Mouse (Mus musculus) ovary, adult 18-20 months (tissue): ENCODE results near the gene Fam186b.

ENCODE experiments used
- DNase-seq: peaks from one replicate; pipeline ENCODE4 v3.0.0; 2022; ENCODE audit warnings: low spot score, mixed read lengths

Fam186b gene

DNA sequence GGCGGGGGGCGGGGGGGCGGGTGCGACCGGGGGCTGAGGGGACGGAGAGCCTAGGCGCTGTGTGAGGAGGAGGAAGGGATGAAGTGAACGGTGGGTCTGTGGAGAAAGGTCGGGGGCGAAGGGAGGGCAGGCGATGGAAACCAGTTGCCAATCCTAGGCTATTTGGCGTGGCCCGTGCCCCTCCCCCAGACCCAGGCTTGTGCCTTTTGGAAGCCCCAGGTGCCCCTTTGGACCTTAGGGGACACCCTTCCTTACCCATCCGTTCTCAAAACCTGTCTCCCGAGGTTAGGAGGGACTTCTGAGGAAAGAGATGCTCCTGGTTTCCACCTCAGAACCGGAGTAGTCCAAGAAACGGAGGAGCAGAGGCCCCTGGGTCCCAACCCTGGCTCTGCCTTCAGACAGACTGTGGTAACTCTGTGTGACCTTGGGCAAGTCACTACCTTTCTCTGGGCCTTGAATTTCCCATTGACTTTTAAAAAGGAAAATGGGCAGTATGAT, at the start of gene Fam186b:
Fam186b (minus strand) TSS at position 405 of the 498 bp plus-strand sequence.
- no peak for DNase-seq

DNA sequence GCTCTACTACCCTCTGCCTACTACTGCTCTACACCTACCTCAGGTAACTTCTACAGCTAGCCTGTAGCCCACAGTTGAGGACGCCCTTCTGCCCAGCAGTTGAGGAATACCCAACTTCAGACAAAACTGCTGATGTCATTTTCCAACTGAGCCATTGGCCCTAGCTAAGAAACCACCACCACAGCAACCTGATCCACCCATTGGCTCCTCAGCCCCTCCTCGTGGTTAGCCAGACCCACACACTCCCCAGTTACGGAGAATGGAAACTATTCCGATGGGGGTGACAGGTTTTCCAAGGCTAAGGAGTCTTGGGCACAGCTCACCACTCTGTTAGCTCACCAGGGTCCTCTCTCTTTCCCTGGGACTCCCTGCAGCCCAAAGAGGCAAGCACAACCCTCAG, 49.3 kb upstream of the Fam186b start:
- no peak for DNase-seq

DNA sequence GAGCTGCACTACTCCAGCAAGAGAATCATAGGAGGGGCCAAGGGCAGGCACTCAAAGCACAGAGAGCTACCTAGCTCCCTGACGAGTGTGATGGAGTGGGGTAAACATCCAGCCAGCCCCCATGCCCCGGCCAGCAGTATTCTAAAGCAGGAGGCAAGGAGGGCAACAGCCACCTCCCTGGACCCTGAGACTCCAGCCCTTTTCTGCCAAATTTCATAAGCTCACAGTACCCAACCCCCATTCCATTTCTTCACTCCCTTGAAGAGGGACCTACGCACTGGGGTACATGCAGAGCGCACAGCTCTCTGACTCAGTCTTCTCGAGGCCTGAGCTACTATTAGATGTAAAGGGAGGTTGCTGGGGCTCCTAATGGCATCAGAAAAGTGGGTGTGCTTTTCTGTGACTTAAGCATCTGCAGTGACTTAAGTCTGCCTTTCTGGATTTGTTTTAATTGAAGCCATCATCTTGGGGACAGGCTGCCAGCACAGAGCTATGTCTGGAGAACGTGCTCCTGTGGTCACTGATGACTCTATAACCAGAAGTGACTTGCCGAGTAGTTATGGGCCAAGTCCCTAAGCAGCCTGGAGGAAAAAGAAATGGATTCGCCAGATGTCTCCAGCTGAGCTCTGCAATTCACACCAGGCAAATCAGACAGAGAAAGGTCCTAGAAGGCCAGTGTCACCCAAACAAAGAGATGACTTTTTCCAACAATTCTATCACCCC, 48.6 kb upstream of the Fam186b start:
- DNase-seq, result no peak

DNA sequence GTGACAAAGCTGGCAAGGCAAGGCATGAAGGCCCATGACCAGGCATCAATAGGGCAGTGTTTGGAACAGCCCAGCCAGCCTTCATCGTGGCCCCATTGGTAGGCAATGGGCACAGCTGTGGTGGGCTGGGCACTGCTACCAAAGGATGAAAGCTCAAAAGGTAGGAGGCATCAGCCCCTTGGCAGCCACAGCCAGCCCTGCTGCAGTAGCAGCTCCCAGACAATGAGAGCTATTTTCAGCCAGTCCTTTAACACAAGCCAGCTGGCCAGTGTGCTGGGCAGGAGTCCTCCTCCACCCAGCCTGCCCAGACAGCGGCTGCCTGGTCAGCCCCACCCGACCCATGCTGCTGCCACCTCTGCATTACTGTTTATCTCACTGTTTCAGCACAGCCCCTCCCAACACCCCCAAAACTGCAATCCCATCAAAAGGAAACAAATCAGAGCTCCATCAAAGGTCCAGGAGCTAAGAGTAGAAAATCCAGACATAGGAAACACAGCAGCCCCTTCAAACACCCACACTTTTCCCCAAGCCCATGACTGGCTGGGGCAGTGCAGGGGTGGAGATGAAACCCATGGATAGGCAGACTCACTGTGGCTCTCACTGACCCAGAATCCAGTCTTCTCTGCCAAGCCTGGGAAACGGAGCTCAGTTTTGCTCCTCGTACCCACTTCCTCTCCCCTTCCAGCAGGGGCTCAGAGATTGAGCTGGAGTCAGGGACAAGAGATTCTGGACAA, 47.9 kb upstream of the Fam186b start:
- no peak for DNase-seq

DNA sequence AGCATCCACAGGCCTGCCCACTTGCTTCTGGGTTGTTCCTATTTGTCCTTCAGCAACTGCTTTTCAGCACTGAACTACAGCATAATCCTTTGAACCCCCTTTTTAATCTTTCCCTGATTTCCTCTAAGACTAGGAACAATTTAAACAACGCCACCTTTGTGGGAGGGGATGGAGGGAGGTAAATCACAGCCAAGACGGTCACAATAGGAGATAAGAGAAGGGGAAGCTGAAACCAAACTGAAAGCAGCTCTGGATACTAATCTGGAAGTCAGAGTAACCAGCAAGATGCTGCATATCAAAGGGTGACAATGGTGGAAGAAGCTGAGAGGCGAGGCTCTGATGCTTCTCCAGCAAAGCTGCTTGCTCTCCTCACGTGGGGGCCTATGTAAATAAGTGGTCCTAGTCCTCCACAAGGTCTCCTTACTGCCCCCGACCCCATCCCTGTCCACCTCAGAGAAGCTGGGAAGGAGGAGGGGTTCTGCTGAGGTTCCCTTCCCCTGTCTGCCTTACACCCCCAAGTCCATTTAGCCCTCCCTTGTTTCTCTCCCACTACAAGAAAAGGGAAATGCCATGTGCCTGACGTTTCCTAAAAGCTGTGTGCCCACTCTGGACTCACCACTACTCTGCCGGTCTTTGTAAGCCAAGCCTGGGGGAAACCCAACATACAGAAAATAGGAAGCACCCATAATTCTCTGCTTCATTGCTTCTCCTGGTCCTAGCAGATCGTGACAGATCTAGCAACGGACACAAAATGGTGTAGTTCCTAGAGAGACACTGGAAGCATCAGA, 46.7 kb upstream of the Fam186b start:
- DNase-seq, result no peak

DNA sequence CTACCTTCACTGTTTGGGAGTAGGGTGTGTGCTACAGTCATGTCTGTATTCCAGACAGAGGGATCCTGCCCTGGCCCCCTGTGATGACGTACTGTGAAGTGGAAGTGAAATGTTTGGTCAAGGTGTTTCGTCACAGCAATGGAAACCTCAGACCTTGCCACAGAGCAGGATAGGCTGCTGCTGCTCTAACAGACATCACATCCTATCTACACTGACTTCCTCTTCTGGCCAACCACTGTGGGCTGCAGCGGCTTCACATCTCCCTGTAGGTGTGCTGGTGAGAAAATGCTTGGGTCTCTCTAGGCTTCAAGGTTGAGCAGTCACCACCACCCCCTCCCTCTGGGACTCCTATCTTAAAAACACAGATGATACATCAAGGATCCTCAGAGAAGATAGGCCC, 45.4 kb upstream of the Fam186b start:
- DNase-seq, result no peak

DNA sequence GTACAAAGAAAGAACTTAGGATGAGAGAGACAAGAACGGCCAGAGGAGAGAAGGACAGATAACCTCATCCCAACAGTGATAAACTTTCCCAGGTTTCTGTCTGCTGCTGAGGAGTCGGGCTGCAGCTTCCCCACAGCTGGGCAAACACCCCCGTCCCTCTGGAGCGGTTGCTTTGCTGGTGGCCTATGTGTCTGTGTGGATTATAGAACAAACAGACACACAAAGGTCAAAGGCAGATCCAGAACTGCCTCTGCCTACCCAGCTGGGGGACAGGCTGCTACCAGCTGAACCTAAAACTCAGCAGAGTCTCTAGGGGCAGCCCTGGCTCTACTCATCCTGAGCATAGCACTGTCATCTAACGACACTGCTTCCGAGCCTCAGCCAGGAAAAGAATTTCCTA, 44.0 kb upstream of the Fam186b start:
- no peak for DNase-seq

DNA sequence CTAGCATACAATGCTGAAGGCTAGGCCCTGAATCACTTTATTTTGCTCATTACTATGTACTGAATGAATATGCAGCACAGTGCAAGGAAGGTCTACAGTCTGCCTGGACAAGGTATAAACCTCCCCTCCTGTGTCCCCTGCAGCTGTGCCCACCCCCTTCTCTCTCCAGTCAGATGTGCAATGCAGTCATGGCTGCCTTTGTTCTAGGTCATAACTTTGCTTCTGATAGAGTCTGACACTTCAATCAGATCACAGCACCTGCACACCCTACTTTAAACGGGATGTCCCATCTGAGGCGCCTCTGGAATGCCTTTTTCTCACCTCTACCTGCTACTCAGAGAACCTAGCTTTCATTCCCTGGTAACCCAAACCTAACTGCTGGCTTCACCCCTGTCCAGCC, 43.2 kb upstream of the Fam186b start:
- DNase-seq, result no peak

DNA sequence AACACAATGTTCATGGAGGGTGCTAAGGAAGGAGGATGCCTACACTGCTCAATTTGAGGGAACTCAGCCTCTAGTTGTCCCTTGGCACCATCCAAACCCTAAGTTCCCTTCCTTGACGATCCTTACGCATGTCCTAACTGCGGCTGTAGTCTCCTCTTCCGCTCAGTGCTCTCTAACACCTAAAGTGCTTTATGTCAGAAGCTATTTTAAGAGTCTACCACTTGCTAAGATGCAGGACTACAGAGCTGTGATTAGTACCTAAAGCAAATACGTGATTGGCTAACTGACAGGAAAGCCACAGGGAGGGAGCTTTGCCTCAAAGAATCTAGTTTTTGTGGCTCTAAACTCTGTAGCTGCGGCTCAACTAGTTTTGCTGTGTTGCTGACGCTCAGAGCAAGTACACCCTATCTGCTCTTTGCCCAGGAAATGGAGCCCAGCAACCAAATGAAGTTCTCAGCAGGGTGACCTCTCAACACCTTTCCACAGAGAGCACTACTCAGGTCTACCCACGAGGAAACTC, 40.2 kb upstream of the Fam186b start:
- DNase-seq, result no peak

DNA sequence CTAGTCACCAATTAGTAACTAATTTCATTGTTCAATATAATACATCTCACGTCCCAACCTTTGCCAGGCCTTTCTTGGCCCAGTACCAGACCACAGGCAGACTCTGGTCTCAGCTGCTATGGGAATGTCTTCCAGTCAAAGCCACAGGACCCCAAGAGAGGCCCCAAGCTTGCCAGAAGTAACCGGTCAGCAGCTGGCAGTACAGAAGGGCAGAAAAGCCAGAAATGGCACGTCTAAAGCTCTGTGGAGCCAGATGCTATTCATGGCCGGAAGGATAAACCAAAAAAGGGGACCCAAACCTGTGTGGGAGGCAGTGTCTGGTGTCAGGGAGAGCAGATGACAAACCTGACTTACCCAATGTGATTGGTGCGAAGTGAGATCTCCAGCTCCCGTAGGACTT, 38.8 kb upstream of the Fam186b start:
- DNase-seq, result no peak

DNA sequence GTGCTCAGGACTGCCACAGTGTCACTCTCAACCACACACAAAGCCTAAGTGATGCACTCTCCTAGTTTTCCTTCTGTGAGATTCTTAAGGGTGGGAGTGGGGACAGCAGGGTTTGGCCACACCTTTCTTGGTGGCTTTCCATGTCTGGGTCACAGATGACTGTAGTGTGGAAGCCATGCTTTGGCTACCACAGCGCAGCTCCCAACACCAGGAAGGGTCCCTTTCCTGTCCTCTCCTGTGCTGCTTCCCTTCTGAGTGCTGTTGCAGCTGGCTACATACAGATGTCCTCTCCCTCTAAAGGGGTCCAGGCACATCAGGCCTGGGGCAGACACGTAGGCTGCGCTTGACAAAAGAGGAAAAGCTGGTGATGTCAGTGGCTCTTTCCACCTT, 38.0 kb upstream of the Fam186b start:
- DNase-seq, result no peak

DNA sequence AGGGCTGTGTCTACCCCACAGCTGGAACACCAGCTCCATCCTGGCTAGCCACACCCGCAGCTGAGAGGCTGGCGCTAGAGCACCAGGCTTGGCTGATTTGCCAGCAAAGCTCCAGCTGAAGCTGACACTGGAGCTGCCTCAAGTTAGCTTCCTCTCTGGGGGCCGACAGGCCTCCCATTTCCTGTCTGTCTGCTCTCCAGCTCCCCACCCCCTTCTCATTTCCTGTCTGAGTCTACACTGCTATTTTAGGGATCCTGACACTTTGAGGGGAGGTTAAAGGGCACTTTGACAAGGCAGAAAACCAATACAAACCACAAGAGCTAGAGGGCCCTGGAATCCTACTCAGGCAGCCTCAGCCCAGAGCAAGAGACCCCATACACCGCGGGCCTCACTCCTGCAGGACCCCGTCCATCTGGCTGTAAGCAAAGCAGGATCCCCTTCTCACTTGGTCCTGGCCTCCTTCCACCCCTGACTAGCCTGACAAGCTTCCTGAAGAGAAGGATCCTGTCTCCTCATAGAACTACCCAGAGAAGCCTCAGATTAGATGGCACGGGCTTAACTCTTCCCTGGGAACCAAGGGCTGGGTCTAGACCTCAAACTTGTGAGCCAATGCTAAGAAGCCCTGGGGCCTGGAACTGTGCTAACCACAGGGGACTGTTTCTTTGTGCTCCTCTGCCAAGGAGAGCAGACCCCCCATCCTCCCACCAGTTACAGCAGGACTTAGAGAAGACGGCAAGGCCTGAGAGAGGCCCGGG, 37.4 kb upstream of the Fam186b start:
- DNase-seq, result peak; percentile 56

DNA sequence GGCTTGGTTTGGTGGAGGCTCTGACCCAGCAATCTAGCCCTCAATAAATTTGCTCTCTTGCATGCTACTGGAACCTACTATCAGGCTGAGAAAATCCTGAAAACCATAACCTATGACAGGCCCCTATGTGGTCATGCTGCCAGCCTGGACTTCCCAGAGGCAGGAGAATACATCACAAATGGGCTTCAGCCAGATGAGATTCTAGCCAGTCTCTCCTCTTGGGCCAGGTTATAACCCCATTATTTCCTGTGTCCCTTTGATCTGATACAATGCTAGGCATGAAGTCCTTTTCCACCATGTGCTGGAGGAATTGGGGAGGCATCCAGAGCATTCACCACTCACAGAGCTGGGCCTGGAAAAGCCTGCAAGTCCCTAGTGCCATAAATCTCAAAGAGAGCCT, 36.4 kb upstream of the Fam186b start:
- no peak for DNase-seq

DNA sequence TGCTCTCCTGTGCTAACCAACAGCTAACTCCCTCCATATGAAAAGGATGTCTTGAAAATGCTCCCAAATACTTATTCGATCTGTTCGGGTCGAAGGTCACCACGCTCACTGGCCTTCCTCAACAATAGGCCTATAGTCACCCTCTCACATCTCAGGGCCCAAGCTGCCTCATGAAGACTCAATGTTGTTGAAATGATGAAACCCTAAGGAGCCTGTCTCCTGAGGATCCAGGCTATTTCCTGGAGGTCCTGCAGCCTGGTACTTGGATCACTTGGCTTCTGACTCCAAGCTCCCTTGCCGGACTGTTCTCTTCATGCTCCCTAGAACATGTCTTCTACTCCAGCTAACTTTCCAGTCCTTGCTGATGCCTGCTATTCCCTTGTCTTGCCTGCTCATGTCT, 35.7 kb upstream of the Fam186b start:
- DNase-seq, result no peak

DNA sequence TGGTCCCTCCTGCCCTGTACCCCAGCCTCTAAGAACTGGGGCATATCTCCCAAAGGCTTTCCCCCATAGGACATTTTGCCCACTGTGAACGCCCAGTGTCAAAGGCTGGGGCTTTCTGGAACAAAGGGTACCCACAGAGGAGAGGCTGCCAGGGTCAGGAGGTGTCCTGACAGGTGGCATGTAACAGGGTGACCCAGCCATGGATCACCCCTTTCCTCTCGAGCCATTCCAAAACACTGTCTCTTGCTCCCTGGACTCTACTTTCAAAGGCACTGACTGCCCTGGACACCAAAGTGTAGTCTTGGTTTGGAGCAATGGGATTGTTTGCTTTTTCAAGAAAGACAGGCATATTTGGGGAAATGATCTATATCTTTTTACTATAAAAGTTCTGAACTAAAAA, 34.6 kb upstream of the Fam186b start:
- no peak for DNase-seq

DNA sequence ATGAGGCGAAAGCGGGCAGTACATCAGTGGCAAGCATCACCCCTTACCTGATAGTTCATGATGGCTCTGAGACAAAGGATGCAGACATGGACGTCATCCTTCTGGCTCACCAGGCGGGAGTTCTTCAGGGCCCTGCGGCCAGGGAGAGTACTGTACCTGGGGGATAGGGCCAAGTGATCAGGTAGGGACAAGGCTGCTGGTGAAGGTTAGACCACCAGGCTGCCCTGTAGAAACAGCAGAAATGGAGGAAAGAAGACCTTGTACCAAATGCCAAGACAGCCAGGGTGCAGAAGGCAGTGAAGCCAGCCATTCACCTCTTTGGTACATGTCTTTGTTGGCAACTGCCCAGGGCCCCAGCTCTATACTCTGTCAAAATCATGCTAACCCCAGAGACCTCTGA, 32.3 kb upstream of the Fam186b start:
- DNase-seq, result no peak

DNA sequence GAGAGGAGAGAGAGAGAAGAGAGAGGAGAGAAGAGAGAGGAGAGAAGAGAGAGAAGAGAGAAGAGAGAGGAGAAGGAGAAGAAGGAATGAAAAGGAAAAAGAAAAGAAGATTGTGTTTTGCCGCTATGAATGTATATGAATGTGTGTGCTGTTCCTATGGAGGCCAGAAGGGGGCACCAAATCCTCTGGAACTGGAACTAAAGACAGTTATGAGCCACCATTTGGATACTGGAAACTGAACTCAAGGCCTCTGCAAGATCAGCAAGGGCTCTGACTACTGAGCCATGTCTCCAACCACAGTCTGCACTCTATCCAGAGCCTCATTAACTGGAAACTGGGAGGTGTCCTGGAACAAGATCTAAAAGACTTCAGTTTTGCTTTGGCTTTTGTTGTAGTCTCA, 31.3 kb upstream of the Fam186b start:
- no peak for DNase-seq

DNA sequence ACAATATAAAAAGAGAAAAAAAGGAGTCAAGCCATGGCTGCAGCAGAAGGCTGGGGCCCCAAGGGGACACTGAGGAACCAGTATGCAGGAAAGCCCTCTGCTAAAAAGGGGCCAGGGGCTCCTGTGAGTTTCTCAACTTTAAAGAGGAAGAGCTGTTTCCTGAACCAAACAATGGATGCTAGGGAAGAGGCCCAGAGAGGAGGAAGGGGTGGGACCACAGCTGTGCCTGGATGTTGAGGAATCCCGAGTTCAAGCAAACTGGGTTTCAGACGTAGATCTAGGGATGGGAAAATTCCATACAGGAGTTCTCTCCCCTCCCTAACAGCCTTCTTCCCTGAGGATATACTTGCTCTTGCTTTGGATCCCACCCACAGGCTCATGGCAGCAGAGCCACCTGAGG, 30.7 kb upstream of the Fam186b start:
- DNase-seq, result no peak

DNA sequence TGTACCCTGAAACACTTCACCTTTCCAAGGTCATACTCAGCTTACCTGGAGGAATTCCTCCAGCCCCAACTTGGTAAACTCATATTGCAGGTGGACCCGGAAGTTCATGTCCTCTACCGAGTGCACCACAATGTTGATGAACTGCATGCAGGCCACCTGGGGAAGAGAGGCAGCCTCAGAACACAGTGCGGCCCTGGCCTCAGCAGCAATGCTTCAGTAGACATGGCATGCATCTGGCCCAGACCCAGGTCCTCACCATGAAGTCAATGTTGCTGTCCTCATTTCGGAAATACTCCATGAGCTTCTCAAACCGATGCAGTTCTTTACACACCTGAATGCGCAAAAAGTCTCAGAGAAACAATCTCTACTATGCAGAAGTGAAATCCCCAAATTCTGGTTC, 29.9 kb upstream of the Fam186b start:
- DNase-seq, result no peak

DNA sequence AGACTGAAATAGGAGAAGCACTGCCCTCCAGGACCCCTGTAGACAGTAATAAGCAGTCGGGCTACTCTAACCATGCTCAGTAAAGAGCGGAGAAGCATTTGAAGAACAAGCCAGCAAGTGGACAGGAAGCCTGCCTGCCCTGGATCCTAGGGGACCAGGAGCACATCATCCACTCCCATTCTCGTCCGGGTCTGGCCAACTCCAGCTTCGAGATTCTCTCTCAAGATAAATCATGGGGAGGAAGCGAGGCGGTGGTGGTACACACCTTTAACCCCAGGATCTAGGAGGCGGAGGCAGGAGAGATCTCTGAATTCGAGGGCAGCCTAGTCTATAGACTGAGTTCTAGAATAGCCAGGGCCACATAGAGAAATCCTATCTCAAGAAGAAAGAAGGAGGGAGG, 28.5 kb upstream of the Fam186b start:
- no peak for DNase-seq

DNA sequence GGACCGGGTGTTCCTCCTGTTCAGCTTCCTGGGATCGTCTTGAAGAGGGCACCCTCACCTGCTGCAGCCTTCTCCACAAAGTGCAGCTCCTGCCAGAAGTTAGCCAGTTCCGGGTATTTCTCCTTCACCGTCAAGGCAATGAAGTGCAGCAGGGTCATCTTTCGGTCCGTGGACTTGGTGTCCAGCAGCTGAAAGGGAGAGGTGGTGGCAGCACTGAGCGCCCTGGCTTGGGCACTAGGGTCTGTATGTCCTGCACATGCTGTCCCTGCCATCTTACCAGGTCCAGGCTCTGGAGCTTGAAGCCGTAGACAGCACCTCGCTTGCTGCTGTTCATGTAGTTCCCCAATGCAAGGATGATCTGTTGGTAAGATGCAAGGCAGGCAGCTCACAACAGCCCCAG, 25.3 kb upstream of the Fam186b start:
- DNase-seq, result no peak

DNA sequence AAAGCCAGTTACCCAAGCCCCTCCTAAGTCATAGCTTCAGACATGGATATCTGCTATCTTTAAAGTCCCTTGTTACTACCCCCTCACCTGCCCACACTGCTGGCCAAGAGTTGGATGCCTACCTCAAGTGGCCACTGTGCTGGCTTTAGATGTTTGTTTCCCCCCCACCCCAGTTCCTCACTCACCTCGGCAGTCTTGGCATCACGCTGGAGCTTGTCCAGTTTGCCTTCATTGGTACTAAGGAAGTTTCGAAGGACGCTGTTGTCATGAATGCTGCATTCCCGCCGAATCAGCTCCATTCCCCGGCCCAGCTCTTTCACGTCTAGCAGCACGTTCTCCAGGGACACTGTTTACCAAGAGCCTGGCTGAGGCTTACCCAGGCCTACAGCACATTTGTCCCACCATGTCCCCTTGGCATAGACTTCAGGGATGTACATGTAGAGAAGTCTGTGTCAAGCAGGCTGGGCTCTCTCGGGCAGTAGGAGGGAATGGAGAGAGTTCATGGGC, 24.5 kb upstream of the Fam186b start:
- DNase-seq, result no peak
